Mouse (Mus musculus) bone marrow, adult 2 months (tissue): ENCODE results near the gene Asb18. TPM values are rescaled to one million over a fixed set of nuclear protein-coding genes. Genes with fewer than 3 reads are reported as not detected.
A peak's percentile ranks its signal among the peaks of the same experiment; 100 is the strongest.

Experiments
- H3K27ac ChIP-seq: fragments of 200-500 bp; 2 replicates; pipeline ENCODE4 v1.5.1; 2012; ENCODE audit warnings: low read depth, mild to moderate bottlenecking, control low read depth, inconsistent platforms, low read length; ENCODE audit not compliant: control insufficient read depth, poor library complexity, insufficient read depth
- H3K4me1 ChIP-seq: fragments of 200-500 bp; 2 replicates; pipeline ENCODE4 v1.6.1; 2011; ENCODE audit warnings: low read length; ENCODE audit not compliant: control insufficient read depth, insufficient read depth
- H3K4me3 ChIP-seq: fragments of 200-500 bp; replicated peaks from 2 replicates; pipeline ENCODE3; 2011; ENCODE audit warnings: mild to moderate bottlenecking, low read depth, low read length, control low read depth; ENCODE audit not compliant: control insufficient read depth
- CTCF ChIP-seq: fragments of 200-500 bp; IDR thresholded peaks from 2 replicates; pipeline ENCODE4 v1.5.1; 2011; ENCODE audit warnings: low read length, control low read depth; ENCODE audit not compliant: control insufficient read depth, insufficient read depth
- POLR2A ChIP-seq: fragments of 200-500 bp; IDR thresholded peaks from 2 replicates; pipeline ENCODE4 v1.6.1; 2011; ENCODE audit warnings: low read depth, mild to moderate bottlenecking, control low read depth, low read length, borderline replicate concordance; ENCODE audit not compliant: control insufficient read depth
- WGBS: fragments of 180-500 bp; shearing (Covaris S2); methylation state at CpG from one replicate; pipeline ENCODE4 v1.1.7; 2018; 5-methylcytosine and 5-hydroxymethylcytosine counted together
- polyA plus RNA-seq: library from polyadenylated mRNA; stranded (reverse); fragments of >200 nt; gene quantifications from 2 replicates; pipeline ENCODE4 v1.2.4, GENCODE M21; 2011; ENCODE audit warnings: low replicate concordance; ENCODE audit not compliant: missing spikeins, insufficient read depth, insufficient read length

Gene Asb18
- polyA plus RNA-seq, 1 experiment: not detected

DNA sequence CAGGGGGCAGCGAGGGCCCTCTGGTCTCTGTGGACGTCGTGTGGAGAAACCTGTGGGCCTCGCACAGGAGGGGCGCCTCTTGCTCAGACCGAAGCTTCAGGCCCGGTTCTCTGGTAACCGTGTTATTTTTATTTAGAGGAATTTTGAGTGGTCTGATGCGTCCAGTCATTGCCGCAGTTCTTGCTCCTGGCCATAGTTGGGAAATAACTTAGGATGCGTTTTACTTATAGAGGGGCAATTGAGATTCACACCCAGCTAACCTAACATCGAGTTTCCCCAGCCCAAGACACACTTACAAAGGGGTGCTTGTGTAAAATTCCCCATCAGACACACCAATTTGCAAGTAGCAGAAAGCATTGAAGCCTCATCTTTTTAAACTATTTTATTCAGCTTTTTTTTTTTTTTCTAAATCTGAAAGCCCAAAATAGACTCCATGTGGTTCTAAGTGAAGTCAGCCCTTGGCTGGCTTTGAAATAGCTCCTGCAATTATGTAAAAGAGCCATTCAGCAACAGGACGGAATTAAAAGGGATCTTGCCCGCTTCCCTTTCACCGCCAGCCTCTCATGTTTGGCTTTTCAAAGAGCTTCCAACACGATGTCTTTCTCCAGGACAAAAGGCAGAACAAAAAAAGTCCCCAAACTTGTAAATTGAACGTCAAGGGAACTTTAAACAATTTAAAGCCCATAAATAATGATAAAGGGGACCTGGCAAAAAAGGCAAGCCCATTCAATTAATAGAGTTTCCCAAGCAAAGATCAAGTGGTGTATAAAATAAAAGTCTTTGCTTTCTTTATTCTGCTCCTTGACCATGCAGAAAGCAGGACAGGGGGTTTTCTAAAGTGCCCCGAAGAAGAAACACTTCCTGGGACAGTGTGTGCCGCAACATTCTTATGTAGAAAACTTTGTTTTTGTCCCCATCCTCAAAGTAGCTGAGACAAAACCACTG, 79.9 kb downstream of the Asb18 start:
- Histone ChIP-seq H3K4me1 (no peaks in the 10 kb centered on the region; the same call in 1 of the 2 replicates), H3K27ac (no peak overlapping the region), H3K4me3 (no peak overlapping the region)
- WGBS: 72% methylated on average over 19 of the region's 19 CpGs
- no peak for TF ChIP-seq POLR2A
- TF ChIP-seq CTCF: no peak

DNA sequence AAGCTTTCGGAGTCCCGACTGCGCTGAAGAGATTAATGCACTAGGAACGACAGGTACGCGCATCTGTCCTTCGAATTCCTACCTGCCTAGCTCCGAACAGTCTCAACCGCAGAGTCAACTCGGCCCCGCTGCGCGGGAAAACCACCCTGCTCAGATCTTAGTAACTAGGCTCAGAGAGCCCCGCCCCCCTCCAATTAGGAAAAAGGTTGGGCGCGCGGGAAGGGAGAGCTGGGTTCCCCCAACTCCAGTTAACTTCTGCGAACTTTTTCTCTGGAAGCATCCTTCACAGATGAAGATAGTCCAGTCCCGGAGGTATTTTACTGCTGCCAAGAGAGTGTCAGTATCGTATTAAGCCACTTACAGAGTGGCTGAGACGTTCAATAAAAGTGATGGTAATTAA, 80.7 kb downstream of the Asb18 start:
- Histone ChIP-seq H3K4me1 (no peaks in the 10 kb centered on the region), H3K4me3 (no peak overlapping the region), H3K27ac (no peak overlapping the region)
- WGBS: 77% methylated on average over 21 of the region's 21 CpGs
- TF ChIP-seq POLR2A (no peak), CTCF (no peak)

DNA sequence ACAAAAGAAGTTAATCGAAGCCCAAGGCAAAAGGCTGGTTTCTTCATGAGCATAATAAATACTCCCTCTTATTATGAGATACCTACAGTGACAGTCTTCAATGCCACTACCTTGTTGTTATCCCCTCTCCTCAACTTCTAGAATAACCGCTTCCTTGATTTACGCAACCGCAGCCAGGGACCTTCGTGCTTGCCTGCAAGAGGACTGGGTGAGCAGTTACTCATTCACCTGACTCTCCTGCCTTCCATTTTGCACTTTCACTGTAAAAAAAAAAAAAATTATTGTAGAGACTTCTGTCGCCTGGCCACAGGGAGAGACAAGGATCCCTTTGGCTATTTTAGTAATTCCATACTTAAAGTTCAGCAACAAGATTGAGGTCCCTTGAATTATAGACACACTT, 81.4 kb downstream of the Asb18 start:
- 79% methylated on average over 6 of the region's 6 CpGs for WGBS
- no peak for TF ChIP-seq POLR2A
- no peak for TF ChIP-seq CTCF
- H3K4me3 ChIP-seq: no peak overlapping the region
- no peaks in the 10 kb centered on the region for H3K4me1 ChIP-seq
- H3K27ac ChIP-seq: no peak overlapping the region

DNA sequence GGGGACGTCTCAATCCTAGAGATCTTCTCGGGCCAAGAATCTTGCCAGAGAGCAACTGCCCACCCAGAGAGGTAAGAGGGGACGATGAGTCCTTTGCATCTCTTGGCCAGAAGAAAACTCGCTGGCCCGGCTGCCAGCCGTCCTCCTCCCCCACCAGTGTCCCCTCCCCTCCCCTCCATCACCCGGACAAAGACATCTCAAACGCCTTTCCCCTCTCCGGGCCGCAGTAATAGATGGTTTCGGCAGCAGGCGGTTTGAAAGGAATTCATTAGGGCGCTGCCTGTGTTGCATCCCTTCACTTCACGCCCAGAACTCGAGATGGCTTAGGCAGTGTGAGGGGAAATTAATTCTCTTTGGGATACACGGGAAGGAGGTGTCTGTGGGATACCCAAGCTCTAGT, 81.8 kb downstream of the Asb18 start:
- TF ChIP-seq CTCF (no peak), POLR2A (no peak)
- WGBS: 86% methylated on average over 16 of the region's 16 CpGs
- Histone ChIP-seq H3K4me1 (no peaks in the 10 kb centered on the region), H3K4me3 (no peak overlapping the region), H3K27ac (no peak overlapping the region)

DNA sequence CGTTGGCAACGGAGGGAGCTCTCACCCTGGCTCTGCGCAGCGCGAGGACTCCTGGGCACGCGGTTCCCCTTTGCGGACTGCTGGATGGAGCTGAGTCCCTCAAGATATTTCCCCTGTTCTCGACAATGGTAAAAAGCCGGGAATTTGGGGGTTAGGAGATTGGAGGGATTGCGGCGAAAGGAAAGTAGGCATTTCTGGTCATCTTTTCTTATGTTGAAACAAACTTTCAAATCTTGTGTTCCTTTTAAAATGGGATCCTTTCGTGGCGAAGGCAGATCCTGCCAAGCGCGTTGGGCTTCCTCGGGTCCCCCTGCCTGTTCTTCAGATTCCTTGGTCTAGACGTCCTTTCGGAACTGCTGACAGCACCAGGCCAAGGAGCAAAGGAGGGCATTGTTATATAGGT, 82.4 kb downstream of the Asb18 start:
- 79% methylated on average over 19 of the region's 19 CpGs for WGBS
- Histone ChIP-seq H3K4me1 (no peaks in the 10 kb centered on the region), H3K27ac (no peak overlapping the region), H3K4me3 (no peak overlapping the region)
- TF ChIP-seq CTCF (no peak), POLR2A (no peak)

DNA sequence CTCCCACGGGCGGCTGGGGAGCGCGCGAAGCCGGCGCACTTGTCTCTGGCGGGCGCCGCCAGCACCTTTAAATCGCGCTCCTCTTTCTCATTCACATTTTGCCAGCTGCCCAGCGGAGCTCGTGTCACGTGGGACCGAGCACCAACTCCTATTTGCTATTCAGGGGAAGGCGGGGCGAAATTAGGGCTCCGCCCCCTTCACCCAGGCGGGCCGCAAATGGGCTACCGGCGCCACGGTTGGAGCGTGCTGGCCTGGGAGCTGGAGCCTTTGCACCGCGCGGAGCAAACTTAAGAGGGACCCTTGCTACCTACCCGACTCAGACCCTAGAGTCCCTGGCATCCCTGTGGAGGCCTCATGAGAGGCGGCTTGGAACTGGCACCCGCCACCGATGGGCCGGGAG, 83.3 kb downstream of the Asb18 start, which contains the start of gene Gbx2:
Gene Gbx2, minus strand, starts transcription at position 60 of the 400 bp plus-strand sequence.
- TF ChIP-seq CTCF (no peak), POLR2A (peak; percentile 27; the same call in 1 of the 2 replicates)
- no peaks in the 10 kb centered on the region for H3K4me1 ChIP-seq
- no peak within 1 kb of the TSS for H3K4me3 ChIP-seq
- no peak within 1 kb of the TSS; the same call in 1 of the 2 replicates for H3K27ac ChIP-seq
- 5% methylated on average over 33 of the region's 33 CpGs for WGBS

DNA sequence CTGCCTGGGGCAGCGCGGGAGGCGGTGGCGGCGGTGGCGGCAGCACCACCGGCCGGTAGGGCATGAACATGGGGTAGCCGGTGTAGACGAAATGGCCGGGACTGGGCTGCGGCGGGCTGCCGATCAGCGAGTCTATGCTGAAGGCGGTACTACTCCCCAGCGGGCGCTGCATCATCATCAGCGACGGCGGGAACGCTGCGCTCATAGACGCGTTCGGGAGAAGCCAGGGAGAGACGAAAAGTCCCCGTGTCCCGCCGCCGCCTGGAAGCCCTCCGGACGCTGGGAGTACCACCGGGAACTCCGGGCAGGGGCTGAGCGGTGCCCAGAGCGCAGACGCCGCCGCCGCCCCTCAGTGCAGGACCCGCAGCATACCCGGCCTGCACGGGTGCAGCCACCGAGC, 83.9 kb downstream of the Asb18 start:
- Histone ChIP-seq H3K4me1 (no peaks in the 10 kb centered on the region), H3K27ac (no peak overlapping the region; the same call in 1 of the 2 replicates), H3K4me3 (no peak overlapping the region)
- TF ChIP-seq CTCF (no peak), POLR2A (no peak)
- under 1% methylated on average over 45 of the region's 45 CpGs for WGBS

DNA sequence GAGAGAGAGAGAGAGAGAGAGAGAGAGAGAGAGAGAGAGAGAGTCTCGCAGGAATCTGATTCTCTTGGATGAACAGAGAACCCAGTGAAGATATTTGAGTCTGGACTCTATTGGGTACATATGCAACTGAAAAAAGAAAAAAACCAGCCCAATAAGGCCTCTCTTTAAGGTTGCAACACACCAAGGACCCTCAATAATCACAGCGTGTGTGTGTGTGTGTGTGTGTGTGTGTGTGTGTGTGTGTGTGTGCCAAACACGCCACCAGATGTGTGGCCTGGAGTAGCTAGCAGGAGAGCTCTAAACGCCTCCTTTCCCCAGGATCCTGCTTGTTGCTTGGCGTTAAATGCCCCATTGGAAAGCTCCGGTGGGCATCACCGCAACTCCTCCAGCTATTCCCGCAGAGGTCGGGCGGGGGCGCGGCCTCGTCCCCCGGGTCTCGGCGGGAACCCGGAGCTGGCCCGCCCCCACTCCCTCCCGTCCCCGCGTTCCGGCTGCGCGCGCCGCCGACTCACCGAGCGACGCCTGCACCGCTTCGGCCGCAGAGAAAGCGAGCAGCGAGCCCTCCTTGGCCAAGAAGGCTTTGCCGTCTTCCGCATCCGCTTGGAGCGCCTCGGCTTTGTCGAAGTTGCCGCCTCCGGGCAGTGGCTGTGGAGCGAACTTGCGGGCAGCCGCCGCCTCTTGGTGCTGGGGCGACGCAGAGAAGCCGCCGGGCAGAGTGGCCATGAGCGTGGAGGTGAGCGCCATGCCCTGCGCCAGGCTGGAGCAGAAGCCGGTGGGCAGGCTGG, 84.6 kb downstream of the Asb18 start:
- Histone ChIP-seq H3K4me1 (no peaks in the 10 kb centered on the region), H3K4me3 (no peak overlapping the region), H3K27ac (no peak overlapping the region; the same call in 1 of the 2 replicates)
- under 1% methylated on average over 55 of the region's 55 CpGs for WGBS
- no peak for TF ChIP-seq CTCF
- TF ChIP-seq POLR2A: no peak
